Mouse (Mus musculus): ENCODE results near the gene Wdr47. TPM values are rescaled to one million over a fixed set of nuclear protein-coding genes. Genes with fewer than 3 reads are reported as not detected.
"Not testable (repeated sequence)": the region's sequence is repeated elsewhere in the genome, so short reads cannot be mapped to it uniquely, and the experiment has no call there.

Gene Wdr47
- polyA plus RNA-seq, 1 experiment = 8.3 TPM

GRCm38 (mm10) chr3:108634761-108635160 lies 43.7 kb downstream of the Wdr47 start:
- Histone ChIP-seq H3K4me1 (replicated peaks; ENCODE audit: control insufficient read depth, insufficient read depth, low read length) (no peaks in the 10 kb centered on the region), H3K27me3 (ENCODE audit: control insufficient read depth, insufficient read depth, low read length) (no peaks in the 10 kb centered on the region), H3K4me3 (ENCODE audit: control insufficient read depth, insufficient read depth, low read length) (no peak overlapping the region), H3K27ac (ENCODE audit: control insufficient read depth, insufficient read depth, low read length) (no peak overlapping the region), H3K36me3 (ENCODE audit: control insufficient read depth, insufficient read depth, low read length) (no peaks in the 10 kb centered on the region)
- no peak for DNase-seq
- WGBS = 97% methylated on average over 5 of the region's 5 CpGs
- TF ChIP-seq POLR2A (IDR thresholded peaks at IDR 0.05; ENCODE audit: control insufficient read depth, extremely low read depth, insufficient read depth, low read length, poor library complexity) (no peak), CTCF (IDR thresholded peaks at IDR 0.05; ENCODE audit: borderline replicate concordance, control insufficient read depth, extremely low read depth, insufficient read depth, low read length, poor library complexity) (no peak)

- no peaks in the 10 kb centered on the region for H3K4me1 ChIP-seq (replicated peaks; ENCODE audit: control insufficient read depth, insufficient read depth, low read length)
Observed at GRCm38 (mm10) chr3:108639412-108639811, 48.3 kb downstream of the Wdr47 start.

GRCm38 (mm10) chr3:108640998-108641397 lies 49.9 kb downstream of the Wdr47 start:
- Histone ChIP-seq H3K27ac (ENCODE audit: control insufficient read depth, insufficient read depth, low read length) (no peak overlapping the region), H3K4me1 (replicated peaks; ENCODE audit: control insufficient read depth, insufficient read depth, low read length) (no peaks in the 10 kb centered on the region), H3K4me3 (ENCODE audit: control insufficient read depth, insufficient read depth, low read length) (no peak overlapping the region), H3K36me3 (ENCODE audit: control insufficient read depth, insufficient read depth, low read length) (no peaks in the 10 kb centered on the region), H3K27me3 (ENCODE audit: control insufficient read depth, insufficient read depth, low read length) (no peaks in the 10 kb centered on the region)
- DNase-seq = no peak
- 97% methylated on average over 4 of the region's 4 CpGs for WGBS
- TF ChIP-seq POLR2A (IDR thresholded peaks at IDR 0.05; ENCODE audit: control insufficient read depth, extremely low read depth, insufficient read depth, low read length, poor library complexity) = no peak
- TF ChIP-seq CTCF (IDR thresholded peaks at IDR 0.05; ENCODE audit: borderline replicate concordance, control insufficient read depth, extremely low read depth, insufficient read depth, low read length, poor library complexity) = no peak

More at GRCm38 (mm10) chr3:108639412-108639811, 48.3 kb downstream of the Wdr47 start:
- WGBS = 84% methylated on average over 4 of the region's 4 CpGs
- Histone ChIP-seq H3K4me3 (ENCODE audit: control insufficient read depth, insufficient read depth, low read length) (no peak overlapping the region), H3K27ac (ENCODE audit: control insufficient read depth, insufficient read depth, low read length) (no peak overlapping the region), H3K36me3 (ENCODE audit: control insufficient read depth, insufficient read depth, low read length) (no peaks in the 10 kb centered on the region), H3K27me3 (ENCODE audit: control insufficient read depth, insufficient read depth, low read length) (no peaks in the 10 kb centered on the region)
- TF ChIP-seq CTCF (IDR thresholded peaks at IDR 0.05; ENCODE audit: borderline replicate concordance, control insufficient read depth, extremely low read depth, insufficient read depth, low read length, poor library complexity) = no peak
- no peak for TF ChIP-seq POLR2A (IDR thresholded peaks at IDR 0.05; ENCODE audit: control insufficient read depth, extremely low read depth, insufficient read depth, low read length, poor library complexity)
- DNase-seq = no peak

- Histone ChIP-seq H3K4me1 (replicated peaks; ENCODE audit: control insufficient read depth, insufficient read depth, low read length) (no peaks in the 10 kb centered on the region), H3K4me3 (ENCODE audit: control insufficient read depth, insufficient read depth, low read length) (no peak overlapping the region), H3K36me3 (ENCODE audit: control insufficient read depth, insufficient read depth, low read length) (no peaks in the 10 kb centered on the region), H3K27me3 (ENCODE audit: control insufficient read depth, insufficient read depth, low read length) (no peaks in the 10 kb centered on the region), H3K27ac (ENCODE audit: control insufficient read depth, insufficient read depth, low read length) (no peak overlapping the region)
- WGBS = 83% methylated on average over 3 of the region's 3 CpGs
- TF ChIP-seq CTCF (IDR thresholded peaks at IDR 0.05; ENCODE audit: borderline replicate concordance, control insufficient read depth, extremely low read depth, insufficient read depth, low read length, poor library complexity) (no peak), POLR2A (IDR thresholded peaks at IDR 0.05; ENCODE audit: control insufficient read depth, extremely low read depth, insufficient read depth, low read length, poor library complexity) (no peak)
- no peak for DNase-seq
Observed at GRCm38 (mm10) chr3:108644856-108645255, 53.8 kb downstream of the Wdr47 start.

DNA sequence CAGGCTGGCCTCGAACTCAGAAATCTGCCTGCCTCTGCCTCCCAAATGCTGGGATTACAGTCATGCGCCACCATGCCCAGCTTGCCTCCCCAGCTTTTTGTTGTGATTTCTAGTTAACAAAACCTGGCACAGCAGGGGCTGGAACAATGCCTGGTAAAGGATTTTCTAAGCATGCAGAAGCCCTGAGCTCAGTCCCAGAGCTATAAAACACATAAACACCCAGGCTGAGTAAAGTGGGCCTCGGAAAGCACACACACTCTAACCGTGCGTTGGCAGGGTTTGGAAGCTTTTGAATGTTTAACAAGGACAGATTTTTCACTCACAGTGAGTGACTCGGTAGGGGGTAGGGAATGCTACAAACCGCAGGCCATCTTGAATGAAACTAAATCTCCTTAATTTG lies 55.0 kb downstream of the Wdr47 start:
- no peak for TF ChIP-seq POLR2A (IDR thresholded peaks at IDR 0.05; ENCODE audit: control insufficient read depth, extremely low read depth, insufficient read depth, low read length, poor library complexity)

DNA sequence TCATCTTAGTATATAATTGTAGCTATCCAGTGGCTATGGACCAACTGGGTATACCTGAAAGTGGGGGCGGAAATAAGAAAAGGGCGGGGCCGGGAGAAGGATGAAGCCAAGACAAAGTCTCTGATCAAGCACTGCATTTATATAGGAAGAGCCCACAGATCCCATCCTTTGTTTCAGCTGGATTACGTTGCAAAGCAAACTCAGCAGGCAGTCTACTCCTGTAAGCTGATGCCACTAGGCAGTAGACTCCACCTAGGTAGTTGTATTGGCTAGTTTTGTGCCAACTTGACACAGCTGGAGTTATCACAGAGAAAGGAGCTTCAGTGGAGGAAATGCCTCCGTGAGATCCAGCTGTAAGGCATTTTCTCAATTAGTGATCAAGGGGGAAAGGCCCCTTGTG lies 56.6 kb downstream of the Wdr47 start:
- not testable (repeated sequence) for DNase-seq; H3K4me1 ChIP-seq (replicated peaks; ENCODE audit: control insufficient read depth, insufficient read depth, low read length); H3K27ac ChIP-seq (ENCODE audit: control insufficient read depth, insufficient read depth, low read length); H3K27me3 ChIP-seq (ENCODE audit: control insufficient read depth, insufficient read depth, low read length); H3K4me3 ChIP-seq (ENCODE audit: control insufficient read depth, insufficient read depth, low read length); H3K36me3 ChIP-seq (ENCODE audit: control insufficient read depth, insufficient read depth, low read length)
- 88% methylated on average over 5 of the region's 5 CpGs for WGBS

More for the DNA sequence above, 55.0 kb downstream of the Wdr47 start:
- no peak overlapping the region for H3K4me3 ChIP-seq (ENCODE audit: control insufficient read depth, insufficient read depth, low read length)
- no peaks in the 10 kb centered on the region for H3K4me1 ChIP-seq (replicated peaks; ENCODE audit: control insufficient read depth, insufficient read depth, low read length)
- WGBS = 98% methylated on average over 7 of the region's 7 CpGs
- no peaks in the 10 kb centered on the region for H3K27me3 ChIP-seq (ENCODE audit: control insufficient read depth, insufficient read depth, low read length)
- H3K36me3 ChIP-seq (ENCODE audit: control insufficient read depth, insufficient read depth, low read length) = no peaks in the 10 kb centered on the region
- DNase-seq = no peak
- H3K27ac ChIP-seq (ENCODE audit: control insufficient read depth, insufficient read depth, low read length) = no peak overlapping the region

DNA sequence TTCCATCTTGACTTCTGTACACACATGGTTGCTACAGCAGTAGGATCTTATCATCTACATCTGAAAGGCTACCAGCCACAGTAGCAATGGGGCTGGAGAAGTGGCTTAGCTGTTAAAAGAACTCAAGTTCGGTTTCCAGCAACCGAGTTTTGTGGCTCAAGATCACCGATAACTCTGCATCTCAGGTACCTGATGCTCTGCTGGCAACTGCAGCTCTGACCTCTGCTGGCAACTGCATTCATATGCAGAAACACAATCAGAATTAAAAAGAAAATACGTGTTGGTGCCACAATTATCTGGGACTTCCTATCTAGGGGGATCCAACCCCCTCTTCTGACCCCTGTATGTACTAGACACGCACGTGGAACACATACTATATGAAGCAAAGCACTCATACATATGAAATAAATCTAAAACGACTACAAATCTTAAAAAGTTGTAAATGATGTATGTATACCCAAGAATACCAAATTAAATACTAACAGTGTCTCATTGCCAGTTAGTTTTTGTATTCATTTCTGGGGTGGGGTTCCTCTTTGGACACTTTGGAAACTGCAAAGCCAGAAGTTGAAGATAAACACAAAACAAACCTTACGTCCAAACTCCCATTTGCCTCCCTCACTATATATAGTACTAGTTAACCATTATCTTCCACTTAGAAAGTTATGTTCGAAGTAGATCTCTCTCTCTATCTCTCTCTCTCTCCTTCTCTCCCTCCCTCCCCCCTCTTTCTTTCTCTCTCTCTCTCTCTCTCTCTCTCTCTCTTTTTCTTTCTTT lies 62.0 kb downstream of the Wdr47 start:
- 11% methylated on average over 9 of the region's 9 CpGs for WGBS
- Histone ChIP-seq H3K27ac (ENCODE audit: control insufficient read depth, insufficient read depth, low read length) (no peak overlapping the region), H3K4me1 (replicated peaks; ENCODE audit: control insufficient read depth, insufficient read depth, low read length) (peaks cover 6% of the 10 kb centered on the region), H3K4me3 (ENCODE audit: control insufficient read depth, insufficient read depth, low read length) (no peak overlapping the region), H3K36me3 (ENCODE audit: control insufficient read depth, insufficient read depth, low read length) (no peaks in the 10 kb centered on the region), H3K27me3 (ENCODE audit: control insufficient read depth, insufficient read depth, low read length) (no peaks in the 10 kb centered on the region)
- TF ChIP-seq POLR2A (IDR thresholded peaks at IDR 0.05; ENCODE audit: control insufficient read depth, extremely low read depth, insufficient read depth, low read length, poor library complexity) (no peak), CTCF (IDR thresholded peaks at IDR 0.05; ENCODE audit: borderline replicate concordance, control insufficient read depth, extremely low read depth, insufficient read depth, low read length, poor library complexity) (no peak)
- no peak for DNase-seq
